Mouse (Mus musculus): ENCODE results near the gene Hnrnpu. TPM values are rescaled to one million over a fixed set of nuclear protein-coding genes. Genes with fewer than 3 reads are reported as not detected.
A peak's percentile ranks its signal among the peaks of the same experiment; 100 is the strongest.
"Not testable (repeated sequence)": the region's sequence is repeated elsewhere in the genome, so short reads cannot be mapped to it uniquely, and the experiment has no call there.

The Hnrnpu gene
- polyA plus RNA-seq, 1 experiment: 406 TPM

- Histone ChIP-seq H3K4me1 (ENCODE audit: control insufficient read depth, insufficient read depth, low read length) (peaks cover 1% of the 10 kb centered on the region; the same call in 1 of the 2 replicates), H3K4me3 (replicated peaks; ENCODE audit: control insufficient read depth, low read depth, low read length) (peak overlapping the region; percentile 96), H3K27ac (ENCODE audit: control insufficient read depth, insufficient read depth, low read depth, low read length, poor library complexity) (no peak overlapping the region)
- WGBS: 23% methylated on average over 10 of the region's 10 CpGs
- TF ChIP-seq POLR2A (IDR thresholded peaks at IDR 0.05; ENCODE audit: borderline replicate concordance, control insufficient read depth, low read depth, low read length) (no peak), CTCF (IDR thresholded peaks at IDR 0.05; ENCODE audit: control insufficient read depth, insufficient read depth, low read length) (no peak)
These were observed 20.2 kb downstream of the Hnrnpu start for GRCm38 (mm10) chr1:178317275-178318001.

GRCm38 (mm10) chr1:178314236-178314635 lies 23.4 kb downstream of the Hnrnpu start:
- Histone ChIP-seq H3K27ac (ENCODE audit: control insufficient read depth, insufficient read depth, low read depth, low read length, poor library complexity) (no peak overlapping the region), H3K4me3 (replicated peaks; ENCODE audit: control insufficient read depth, low read depth, low read length) (no peak overlapping the region), H3K4me1 (ENCODE audit: control insufficient read depth, insufficient read depth, low read length) (peaks cover 1% of the 10 kb centered on the region; the same call in 1 of the 2 replicates)
- WGBS: 88% methylated on average over 2 of the region's 2 CpGs
- no peak for TF ChIP-seq CTCF (IDR thresholded peaks at IDR 0.05; ENCODE audit: control insufficient read depth, insufficient read depth, low read length)
- TF ChIP-seq POLR2A (IDR thresholded peaks at IDR 0.05; ENCODE audit: borderline replicate concordance, control insufficient read depth, low read depth, low read length): no peak

GRCm38 (mm10) chr1:178313039-178313597 lies 24.5 kb downstream of the Hnrnpu start:
- 39% methylated on average over 1 of the region's 1 CpGs for WGBS
- H3K4me3 ChIP-seq (replicated peaks; ENCODE audit: control insufficient read depth, low read depth, low read length): no peak overlapping the region
- H3K4me1 ChIP-seq (ENCODE audit: control insufficient read depth, insufficient read depth, low read length): peaks cover 1% of the 10 kb centered on the region; the same call in 1 of the 2 replicates
- no peak overlapping the region for H3K27ac ChIP-seq (ENCODE audit: control insufficient read depth, insufficient read depth, low read depth, low read length, poor library complexity)
- no peak for TF ChIP-seq POLR2A (IDR thresholded peaks at IDR 0.05; ENCODE audit: borderline replicate concordance, control insufficient read depth, low read depth, low read length)

GRCm38 (mm10) chr1:178310128-178310527 lies 27.5 kb downstream of the Hnrnpu start:
- 66% methylated on average over 1 of the region's 1 CpGs for WGBS
- no peak overlapping the region for H3K27ac ChIP-seq (ENCODE audit: control insufficient read depth, insufficient read depth, low read depth, low read length, poor library complexity)
- no peak for TF ChIP-seq CTCF (IDR thresholded peaks at IDR 0.05; ENCODE audit: control insufficient read depth, insufficient read depth, low read length)
- TF ChIP-seq POLR2A (IDR thresholded peaks at IDR 0.05; ENCODE audit: borderline replicate concordance, control insufficient read depth, low read depth, low read length): no peak
- H3K4me1 ChIP-seq (ENCODE audit: control insufficient read depth, insufficient read depth, low read length): peaks cover 1% of the 10 kb centered on the region; the same call in 1 of the 2 replicates
- no peak overlapping the region for H3K4me3 ChIP-seq (replicated peaks; ENCODE audit: control insufficient read depth, low read depth, low read length)

- peaks cover 1% of the 10 kb centered on the region; the same call in 1 of the 2 replicates for H3K4me1 ChIP-seq (ENCODE audit: control insufficient read depth, insufficient read depth, low read length)
- TF ChIP-seq CTCF (IDR thresholded peaks at IDR 0.05; ENCODE audit: control insufficient read depth, insufficient read depth, low read length) (no peak), POLR2A (IDR thresholded peaks at IDR 0.05; ENCODE audit: borderline replicate concordance, control insufficient read depth, low read depth, low read length) (no peak)
- no peak overlapping the region for H3K27ac ChIP-seq (ENCODE audit: control insufficient read depth, insufficient read depth, low read depth, low read length, poor library complexity)
- WGBS: 72% methylated on average over 2 of the region's 2 CpGs
- no peak overlapping the region for H3K4me3 ChIP-seq (replicated peaks; ENCODE audit: control insufficient read depth, low read depth, low read length)
These were observed 28.1 kb downstream of the Hnrnpu start for GRCm38 (mm10) chr1:178309487-178309886.

GRCm38 (mm10) chr1:178303425-178303824 lies 34.2 kb downstream of the Hnrnpu start:
- no peaks in the 10 kb centered on the region for H3K4me1 ChIP-seq (ENCODE audit: control insufficient read depth, insufficient read depth, low read length)

GRCm38 (mm10) chr1:178301261-178301660 lies 36.3 kb downstream of the Hnrnpu start:
- 82% methylated on average over 2 of the region's 2 CpGs for WGBS
- H3K27ac ChIP-seq (ENCODE audit: control insufficient read depth, insufficient read depth, low read depth, low read length, poor library complexity); H3K4me3 ChIP-seq (replicated peaks; ENCODE audit: control insufficient read depth, low read depth, low read length); H3K4me1 ChIP-seq (ENCODE audit: control insufficient read depth, insufficient read depth, low read length): not testable (repeated sequence)

More at GRCm38 (mm10) chr1:178303425-178303824, 34.2 kb downstream of the Hnrnpu start:
- no peak overlapping the region for H3K27ac ChIP-seq (ENCODE audit: control insufficient read depth, insufficient read depth, low read depth, low read length, poor library complexity)
- no peak overlapping the region for H3K4me3 ChIP-seq (replicated peaks; ENCODE audit: control insufficient read depth, low read depth, low read length)
- TF ChIP-seq CTCF (IDR thresholded peaks at IDR 0.05; ENCODE audit: control insufficient read depth, insufficient read depth, low read length) (peak; percentile 75), POLR2A (IDR thresholded peaks at IDR 0.05; ENCODE audit: borderline replicate concordance, control insufficient read depth, low read depth, low read length) (no peak)
- WGBS: 26% methylated on average over 3 of the region's 3 CpGs

GRCm38 (mm10) chr1:178294051-178294450 lies 43.5 kb downstream of the Hnrnpu start:
- no peak overlapping the region for H3K4me3 ChIP-seq (replicated peaks; ENCODE audit: control insufficient read depth, low read depth, low read length)
- 86% methylated on average over 1 of the region's 1 CpGs for WGBS
- no peak overlapping the region for H3K27ac ChIP-seq (ENCODE audit: control insufficient read depth, insufficient read depth, low read depth, low read length, poor library complexity)
- no peaks in the 10 kb centered on the region for H3K4me1 ChIP-seq (ENCODE audit: control insufficient read depth, insufficient read depth, low read length)
- TF ChIP-seq POLR2A (IDR thresholded peaks at IDR 0.05; ENCODE audit: borderline replicate concordance, control insufficient read depth, low read depth, low read length) (no peak), CTCF (IDR thresholded peaks at IDR 0.05; ENCODE audit: control insufficient read depth, insufficient read depth, low read length) (no peak)

All from bone marrow, adult 2 months (tissue).